Mouse (Mus musculus) macrophage (primary cell): ENCODE measurements around the gene Calhm3. TPM values are rescaled to one million over a fixed set of nuclear protein-coding genes. Genes with fewer than 3 reads are reported as not detected.

Source experiments
- H3K27ac ChIP-seq: fragments of 350-480 bp; formaldehyde crosslinking; 2 replicates; pipeline ENCODE4 v1.9.0; 2021
- H3K36me3 ChIP-seq: fragments of 350-480 bp; formaldehyde crosslinking; 2 replicates; pipeline ENCODE4 v1.9.0; 2021; ENCODE audit errors: inconsistent target
- H3K4me3 ChIP-seq: fragments of 350-480 bp; formaldehyde crosslinking; 2 replicates; pipeline ENCODE4 v1.9.0; 2021; ENCODE audit errors: inconsistent target
- H3K79me2 ChIP-seq: fragments of 350-480 bp; formaldehyde crosslinking; 2 replicates; pipeline ENCODE4 v1.9.0; 2021; ENCODE audit errors: inconsistent target
- WGBS: methylation state at CpG from one replicate; pipeline ENCODE4 v1.1.7; 2026; ENCODE audit warnings: inconsistent platforms; ENCODE audit not compliant: missing documents; 5-methylcytosine and 5-hydroxymethylcytosine counted together
- polyA plus RNA-seq: library from polyadenylated mRNA; stranded (reverse); fragments of 250-400 nt; gene quantifications from 3 replicates; pipeline ENCODE4 v1.2.4, GENCODE M21; 2018; ENCODE audit warnings: inconsistent platforms

The Calhm3 gene
- polyA plus RNA-seq, 1 experiment from 2014 or later, result not detected

GRCm38 (mm10) chr19:47178431-47179271, 21.1 kb upstream of the Calhm3 start, which contains the start of gene Neurl1a:
Gene Neurl1a, plus strand, starts transcription at chr19:47178820.
- WGBS, result 1% methylated on average over 89 of the region's 98 CpGs
- Histone ChIP-seq H3K4me3 (peak within 1 kb of the TSS; percentile 8; the same call in 1 of the 2 replicates), H3K27ac (no peak within 1 kb of the TSS), H3K79me2 (no peaks in the 10 kb centered on the region), H3K36me3 (no peaks in the 10 kb centered on the region)

GRCm38 (mm10) chr19:47178001-47178400, 20.4 kb upstream of the Calhm3 start:
- H3K27ac ChIP-seq, result no peak overlapping the region
- WGBS, result 36% methylated on average over 10 of the region's 10 CpGs
- H3K36me3 ChIP-seq, result no peaks in the 10 kb centered on the region
- no peaks in the 10 kb centered on the region for H3K79me2 ChIP-seq
- no peak overlapping the region for H3K4me3 ChIP-seq

DNA sequence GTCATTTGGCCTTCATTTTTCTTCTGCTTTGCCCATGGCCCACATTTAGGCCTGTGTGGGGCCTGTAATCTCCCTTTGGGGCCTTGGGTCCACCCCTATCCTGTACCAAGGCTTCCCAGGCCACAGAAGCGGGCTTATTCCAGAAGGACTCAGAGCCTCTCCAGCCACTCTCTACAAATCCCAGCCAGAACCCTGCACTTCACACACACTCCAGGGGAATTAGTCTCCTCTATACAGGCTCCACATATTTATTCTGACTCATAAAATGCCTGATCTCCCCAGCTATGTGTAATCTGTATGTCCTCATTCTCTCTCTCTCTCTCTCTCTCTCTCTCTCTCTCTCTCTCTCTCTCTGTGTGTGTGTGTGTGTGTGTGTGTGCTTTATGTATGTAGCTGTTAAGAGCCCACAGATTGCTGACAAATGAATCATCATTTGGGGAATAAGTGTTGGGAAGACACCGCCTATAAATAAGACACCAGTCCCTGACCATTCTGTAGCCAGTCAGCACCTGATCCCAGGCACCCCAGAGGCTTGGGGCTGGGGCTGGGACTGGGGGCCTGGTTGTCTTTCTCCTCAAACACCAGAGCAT, 19.4 kb upstream of the Calhm3 start:
- Histone ChIP-seq H3K4me3 (no peak overlapping the region), H3K36me3 (no peaks in the 10 kb centered on the region), H3K79me2 (no peaks in the 10 kb centered on the region), H3K27ac (no peak overlapping the region)
- WGBS, result 100% methylated on average over 2 of the region's 2 CpGs

- Histone ChIP-seq H3K27ac (no peak overlapping the region), H3K4me3 (no peak overlapping the region), H3K79me2 (no peaks in the 10 kb centered on the region), H3K36me3 (no peaks in the 10 kb centered on the region)
- WGBS, result 83% methylated on average over 1 of the region's 2 CpGs
Observed at GRCm38 (mm10) chr19:47175472-47175871, 17.9 kb upstream of the Calhm3 start.

DNA sequence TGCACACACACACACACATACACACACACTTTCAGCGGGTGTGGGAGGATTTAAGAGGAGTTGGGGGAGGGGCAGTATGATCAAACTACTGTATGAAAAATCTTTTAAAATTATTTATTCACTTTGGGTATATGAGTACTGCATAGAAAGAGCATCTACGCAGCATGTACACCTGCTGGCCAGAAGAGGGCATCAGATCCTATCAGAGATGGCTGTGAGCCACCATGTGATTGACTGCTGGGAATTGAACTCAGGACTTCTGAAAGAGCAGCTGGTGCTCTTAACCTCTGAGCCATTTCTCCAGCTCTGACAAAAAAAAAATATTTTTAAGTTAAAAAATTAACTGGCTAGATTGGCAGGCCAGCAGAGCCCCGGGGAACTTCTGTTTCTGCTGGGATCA, 17.0 kb upstream of the Calhm3 start:
- WGBS, result 48% methylated on average over 3 of the region's 3 CpGs
- no peaks in the 10 kb centered on the region for H3K79me2 ChIP-seq

GRCm38 (mm10) chr19:47168793-47169412, 11.3 kb upstream of the Calhm3 start:
- H3K36me3 ChIP-seq, result no peaks in the 10 kb centered on the region
- no peak overlapping the region for H3K27ac ChIP-seq
- H3K79me2 ChIP-seq, result no peaks in the 10 kb centered on the region
- H3K4me3 ChIP-seq, result peak overlapping the region; percentile 5; the same call in 1 of the 2 replicates
- WGBS, result 20% methylated on average over 11 of the region's 11 CpGs

More for the DNA sequence above, 17.0 kb upstream of the Calhm3 start:
- no peaks in the 10 kb centered on the region for H3K36me3 ChIP-seq
- no peak overlapping the region for H3K27ac ChIP-seq
- no peak overlapping the region for H3K4me3 ChIP-seq

GRCm38 (mm10) chr19:47168223-47168622, 10.7 kb upstream of the Calhm3 start:
- H3K36me3 ChIP-seq, result no peaks in the 10 kb centered on the region
- H3K79me2 ChIP-seq, result no peaks in the 10 kb centered on the region
- H3K4me3 ChIP-seq, result peak overlapping the region; percentile 5; the same call in 1 of the 2 replicates
- WGBS, result 11% methylated on average over 13 of the region's 13 CpGs
- no peak overlapping the region for H3K27ac ChIP-seq

GRCm38 (mm10) chr19:47167617-47168214, 10.2 kb upstream of the Calhm3 start:
- Histone ChIP-seq H3K4me3 (no peak overlapping the region), H3K36me3 (no peaks in the 10 kb centered on the region), H3K79me2 (no peaks in the 10 kb centered on the region), H3K27ac (no peak overlapping the region)
- WGBS, result 69% methylated on average over 6 of the region's 7 CpGs

GRCm38 (mm10) chr19:47166758-47167157, 9.2 kb upstream of the Calhm3 start:
- WGBS, result 81% methylated on average over 3 of the region's 3 CpGs
- no peak overlapping the region for H3K27ac ChIP-seq
- H3K79me2 ChIP-seq, result no peaks in the 10 kb centered on the region
- no peak overlapping the region for H3K4me3 ChIP-seq
- H3K36me3 ChIP-seq, result no peaks in the 10 kb centered on the region

GRCm38 (mm10) chr19:47163176-47163744, 5.7 kb upstream of the Calhm3 start:
- 91% methylated on average over 6 of the region's 6 CpGs for WGBS
- H3K27ac ChIP-seq, result no peak overlapping the region
- H3K36me3 ChIP-seq, result no peaks in the 10 kb centered on the region

DNA sequence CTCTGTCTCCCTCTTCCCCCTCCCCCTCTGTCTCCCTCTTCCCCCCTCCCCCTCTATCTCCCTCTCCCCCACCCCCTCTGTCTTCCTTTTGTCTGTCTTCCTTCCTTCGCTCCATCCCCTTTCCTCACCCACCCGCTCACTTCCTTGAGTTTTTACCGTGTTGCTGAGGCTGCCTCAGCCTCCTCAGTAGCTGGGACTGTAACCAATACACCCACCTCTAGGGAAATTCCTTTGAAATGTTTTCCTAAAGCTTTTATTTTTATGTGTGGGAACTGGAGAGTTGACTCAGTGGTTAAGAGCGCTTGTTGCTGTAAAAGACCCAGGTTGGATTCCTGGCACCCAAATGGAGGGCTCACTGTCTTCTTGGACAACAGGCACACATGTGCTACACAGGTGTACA, 4.1 kb upstream of the Calhm3 start:
- Histone ChIP-seq H3K4me3 (no peak overlapping the region), H3K79me2 (no peaks in the 10 kb centered on the region), H3K36me3 (no peaks in the 10 kb centered on the region), H3K27ac (no peak overlapping the region)
- 74% methylated on average over 4 of the region's 4 CpGs for WGBS

More at GRCm38 (mm10) chr19:47163176-47163744, 5.7 kb upstream of the Calhm3 start:
- Histone ChIP-seq H3K79me2 (no peaks in the 10 kb centered on the region), H3K4me3 (no peak overlapping the region)

DNA sequence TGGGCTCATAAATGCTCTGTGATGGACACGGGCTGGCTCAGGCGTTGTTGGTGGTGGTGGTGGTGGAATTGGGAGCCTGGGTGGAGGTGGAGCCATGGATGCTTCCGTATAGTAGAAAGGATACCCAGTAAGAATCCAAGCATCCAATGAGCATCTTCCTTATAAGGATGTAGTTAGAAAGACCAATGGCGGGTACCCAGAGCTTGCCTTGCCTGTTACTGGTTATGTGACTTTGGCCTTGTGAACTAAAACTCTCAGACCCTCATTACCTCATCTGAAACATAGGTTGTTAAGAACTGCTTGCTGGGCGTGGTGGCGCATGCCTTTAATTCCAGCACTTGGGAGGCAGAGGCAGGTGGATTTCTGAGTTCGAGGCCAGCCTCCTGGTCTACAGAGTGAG, 3.8 kb downstream of the Calhm3 start:
- Histone ChIP-seq H3K4me3 (no peak overlapping the region), H3K79me2 (no peaks in the 10 kb centered on the region), H3K36me3 (no peaks in the 10 kb centered on the region), H3K27ac (no peak overlapping the region)
- WGBS, result 100% methylated on average over 5 of the region's 7 CpGs

DNA sequence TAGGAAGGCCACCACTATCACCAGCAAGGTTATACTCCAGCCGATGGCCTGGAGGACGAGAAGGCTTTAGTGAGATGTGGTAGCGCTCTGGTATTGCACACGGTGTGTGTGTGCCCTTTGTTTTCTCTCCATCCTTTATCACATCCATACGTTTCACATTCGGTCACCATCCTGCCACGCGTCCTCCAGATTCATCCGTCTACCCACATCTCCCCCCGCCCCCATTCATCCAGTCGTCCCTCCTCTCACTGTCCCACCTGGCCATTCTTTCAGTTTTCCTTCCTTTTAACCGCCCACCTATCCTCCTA, 5.5 kb downstream of the Calhm3 start:
- no peaks in the 10 kb centered on the region for H3K36me3 ChIP-seq
- 73% methylated on average over 12 of the region's 12 CpGs for WGBS
- H3K27ac ChIP-seq, result no peak overlapping the region
- no peak overlapping the region for H3K4me3 ChIP-seq
- no peaks in the 10 kb centered on the region for H3K79me2 ChIP-seq

DNA sequence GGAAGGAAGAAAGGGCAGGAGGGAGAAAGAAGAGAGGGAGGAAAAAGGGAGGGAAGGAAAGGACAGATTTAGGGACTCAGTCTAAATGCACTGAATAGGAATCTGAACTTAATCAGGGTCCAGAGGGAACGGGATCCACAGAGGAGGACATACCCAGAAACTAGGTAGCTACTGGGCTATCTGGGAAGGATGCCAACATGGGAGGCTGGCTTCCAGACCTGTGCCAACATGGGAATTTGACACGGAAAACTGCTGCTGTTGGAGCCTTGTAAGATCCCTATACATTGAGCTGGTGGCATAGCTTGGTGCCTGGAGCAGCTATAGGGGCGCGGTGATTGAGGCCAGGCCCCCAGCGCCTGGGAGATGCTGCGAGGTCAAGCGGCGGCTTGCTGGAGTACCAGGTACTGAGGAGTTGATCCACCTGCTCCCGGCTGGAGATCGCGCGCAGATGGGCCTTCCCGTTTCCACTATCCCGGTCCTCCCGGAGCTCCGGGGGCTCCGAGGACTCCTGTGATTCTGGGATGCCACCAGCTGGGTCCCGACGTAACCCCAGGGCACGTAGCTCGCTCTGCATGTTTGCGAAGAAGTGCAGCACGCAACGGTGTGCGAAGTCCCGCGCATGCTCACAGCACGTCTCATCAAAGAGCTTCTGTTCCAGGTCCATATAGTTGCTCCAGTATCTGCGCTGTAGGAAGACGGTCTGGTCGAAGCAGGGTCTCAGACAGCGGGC, 6.1 kb downstream of the Calhm3 start:
- no peaks in the 10 kb centered on the region for H3K79me2 ChIP-seq
- 47% methylated on average over 32 of the region's 32 CpGs for WGBS
- no peaks in the 10 kb centered on the region for H3K36me3 ChIP-seq
- no peak overlapping the region for H3K4me3 ChIP-seq
- no peak overlapping the region for H3K27ac ChIP-seq
